Mouse (Mus musculus): ENCODE data around the gene Krt82. TPM values are rescaled to one million over a fixed set of nuclear protein-coding genes. Genes with fewer than 3 reads are reported as not detected.

The Krt82 gene
- polyA plus RNA-seq (2015; fragmentation: Nextera tagmentation; extraction: Ambion mirVana), result not detected in 2 replicates

DNA sequence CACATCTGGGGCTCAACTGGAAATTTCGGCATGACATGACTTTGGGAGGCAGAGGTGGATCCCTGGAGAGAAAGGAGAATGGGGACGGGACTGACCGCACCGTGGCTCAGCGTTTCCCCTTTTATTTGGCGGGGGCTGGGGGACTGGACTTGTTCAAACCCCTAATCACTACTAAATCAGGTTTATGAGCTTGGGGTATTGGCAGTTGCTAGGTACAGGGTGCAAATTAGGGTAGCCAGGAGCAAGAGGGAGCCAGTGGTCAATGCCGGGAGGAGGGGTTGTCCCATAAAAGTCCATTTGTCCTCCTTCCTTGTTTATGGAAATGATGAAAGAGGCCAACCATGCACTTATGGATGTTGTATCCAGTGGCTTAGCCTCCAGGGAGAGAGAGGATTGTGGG lies at the start of gene Krt82:
Krt82 (minus strand) TSS at position 101 of the 400 bp plus-strand sequence.
- Histone ChIP-seq H3K36me3 (no peaks in the 10 kb centered on the region), H3K4me1 (replicated peaks) (peaks cover 12% of the 10 kb centered on the region), H3K27me3 (replicated peaks) (peaks cover 8% of the 10 kb centered on the region; the same call in 1 of the 2 replicates), H3K4me3 (replicated peaks) (no peak within 1 kb of the TSS), H3K27ac (no peak within 1 kb of the TSS), H3K9me3 (no peaks in the 10 kb centered on the region), H3K9ac (no peak within 1 kb of the TSS), H3K4me2 (replicated peaks) (no peak within 1 kb of the TSS)
- no peak for ATAC-seq
- 81% methylated on average over 7 of the region's 7 CpGs for whole genome bisulfite sequencing

DNA sequence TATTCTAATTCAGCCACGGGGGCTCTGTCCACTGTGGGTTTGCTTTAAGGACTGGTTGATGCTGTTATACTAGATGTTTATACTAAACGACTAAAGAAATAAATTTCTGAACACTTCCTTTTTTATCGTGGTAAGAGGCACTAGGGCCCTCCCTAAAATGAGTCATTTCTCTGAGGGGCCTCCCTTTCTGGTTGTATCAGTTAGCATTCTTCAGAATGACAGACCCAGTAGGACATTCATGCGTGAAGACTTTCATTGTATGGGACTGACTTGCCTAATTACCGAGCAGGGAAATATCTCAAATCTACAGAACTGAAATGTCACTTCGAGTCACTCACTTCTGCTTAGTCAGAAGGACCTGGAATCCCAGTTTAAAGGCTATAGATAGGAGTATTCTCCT lies 48.7 kb upstream of the Krt82 start:
- H3K27me3 ChIP-seq (replicated peaks), result no peaks in the 10 kb centered on the region
- no peaks in the 10 kb centered on the region for H3K9me3 ChIP-seq
- no peak overlapping the region for H3K4me2 ChIP-seq (replicated peaks)
- WGBS, result 30% methylated on average over 6 of the region's 6 CpGs
- no peak for ATAC-seq
- no peak overlapping the region for H3K27ac ChIP-seq
- H3K36me3 ChIP-seq, result no peaks in the 10 kb centered on the region
- H3K9ac ChIP-seq, result no peak overlapping the region
- H3K4me1 ChIP-seq (replicated peaks), result no peaks in the 10 kb centered on the region; the same call in 1 of the 2 replicates
- H3K4me3 ChIP-seq (replicated peaks), result no peak overlapping the region

DNA sequence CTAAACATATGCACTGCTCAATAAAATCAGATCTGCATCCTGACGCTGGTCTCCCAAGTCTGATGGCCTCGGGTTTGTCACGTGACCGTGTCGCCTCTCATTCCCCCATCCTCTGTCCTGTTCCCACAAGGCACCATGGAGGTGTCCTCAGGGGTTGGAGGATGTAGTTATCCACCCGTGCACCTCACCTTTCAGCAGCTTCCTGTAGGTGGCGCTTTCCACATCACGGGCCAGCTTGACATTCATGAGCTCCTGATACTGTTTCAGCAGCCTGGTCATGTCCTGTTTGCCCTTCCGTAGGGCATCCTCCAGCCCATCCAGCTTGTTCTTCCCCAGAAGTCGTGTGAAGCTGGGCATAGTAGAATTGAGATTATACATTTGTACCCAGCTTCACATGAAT lies 37.7 kb upstream of the Krt82 start:
- Histone ChIP-seq H3K4me3 (replicated peaks) (no peak overlapping the region), H3K27ac (no peak overlapping the region), H3K9ac (no peak overlapping the region), H3K4me2 (replicated peaks) (no peak overlapping the region), H3K36me3 (no peaks in the 10 kb centered on the region), H3K4me1 (replicated peaks) (no peaks in the 10 kb centered on the region), H3K27me3 (replicated peaks) (no peaks in the 10 kb centered on the region), H3K9me3 (no peaks in the 10 kb centered on the region)
- no peak for ATAC-seq
- WGBS, result 80% methylated on average over 10 of the region's 10 CpGs

DNA sequence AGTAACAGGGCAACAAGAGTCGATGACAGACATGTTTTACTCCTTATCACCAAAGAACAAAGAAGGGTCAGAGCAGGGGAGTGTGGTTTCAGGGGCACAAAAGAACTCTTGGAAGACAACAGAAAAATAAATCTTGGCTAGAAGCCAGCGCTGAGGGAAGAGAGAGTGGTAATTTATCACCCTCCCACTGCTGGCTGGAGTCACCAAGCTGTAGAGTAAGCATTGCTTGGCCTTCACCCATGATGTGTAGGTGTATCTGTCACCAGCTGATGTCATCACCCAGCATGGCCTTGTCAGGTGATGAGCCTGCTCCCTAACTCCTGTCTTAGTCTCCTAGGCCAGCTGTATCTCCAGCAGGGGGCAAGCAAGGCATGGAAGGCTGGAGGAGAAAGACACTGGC lies 34.0 kb upstream of the Krt82 start:
- H3K36me3 ChIP-seq, result no peaks in the 10 kb centered on the region
- no peak overlapping the region for H3K27ac ChIP-seq
- H3K27me3 ChIP-seq (replicated peaks), result no peaks in the 10 kb centered on the region
- no peak for ATAC-seq
- no peak overlapping the region for H3K4me2 ChIP-seq (replicated peaks)
- no peaks in the 10 kb centered on the region for H3K4me1 ChIP-seq (replicated peaks)
- H3K9ac ChIP-seq, result no peak overlapping the region
- H3K9me3 ChIP-seq, result no peaks in the 10 kb centered on the region
- no peak overlapping the region for H3K4me3 ChIP-seq (replicated peaks)
- WGBS, result 35% methylated on average over 2 of the region's 2 CpGs

DNA sequence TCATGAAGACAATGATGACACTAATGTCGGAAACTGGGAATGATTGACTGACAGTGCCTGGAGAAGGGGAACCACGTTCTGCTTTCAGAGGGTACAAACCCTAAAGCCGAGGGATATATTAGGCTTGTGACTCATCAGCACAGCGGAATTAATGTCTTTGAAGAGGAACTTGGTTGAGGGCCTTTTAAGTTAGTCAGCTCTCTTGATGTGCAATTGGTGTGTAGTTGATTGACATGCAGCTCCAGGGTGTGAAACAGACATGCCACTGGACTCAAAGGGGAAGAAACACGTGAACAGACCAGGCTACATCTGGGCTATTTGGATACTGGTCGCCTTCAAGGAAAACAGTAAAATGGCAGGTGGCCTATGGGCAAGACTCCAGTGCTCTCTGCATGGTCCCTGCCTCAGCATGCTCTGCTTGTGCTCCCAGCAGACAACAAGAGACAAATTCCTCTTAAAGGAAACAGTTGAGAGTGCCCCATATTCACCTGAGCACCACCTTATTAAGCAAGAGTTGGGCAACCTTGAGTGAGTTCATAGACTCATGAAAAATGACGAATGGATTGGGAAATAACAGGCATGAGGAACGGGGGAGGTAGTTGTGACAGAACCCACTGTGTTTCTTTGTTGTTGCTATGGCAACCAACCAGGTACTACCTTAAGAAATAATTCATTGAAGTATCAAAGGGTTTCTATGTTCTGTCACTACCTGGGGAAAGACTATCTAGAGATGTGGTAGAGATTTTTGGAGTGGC lies 32.9 kb upstream of the Krt82 start:
- no peaks in the 10 kb centered on the region for H3K36me3 ChIP-seq
- no peaks in the 10 kb centered on the region for H3K4me1 ChIP-seq (replicated peaks)
- H3K4me3 ChIP-seq (replicated peaks), result no peak overlapping the region
- no peak for ATAC-seq
- WGBS, result 78% methylated on average over 8 of the region's 8 CpGs
- H3K27ac ChIP-seq, result no peak overlapping the region
- H3K27me3 ChIP-seq (replicated peaks), result no peaks in the 10 kb centered on the region
- H3K9ac ChIP-seq, result no peak overlapping the region
- H3K9me3 ChIP-seq, result no peaks in the 10 kb centered on the region
- H3K4me2 ChIP-seq (replicated peaks), result no peak overlapping the region

DNA sequence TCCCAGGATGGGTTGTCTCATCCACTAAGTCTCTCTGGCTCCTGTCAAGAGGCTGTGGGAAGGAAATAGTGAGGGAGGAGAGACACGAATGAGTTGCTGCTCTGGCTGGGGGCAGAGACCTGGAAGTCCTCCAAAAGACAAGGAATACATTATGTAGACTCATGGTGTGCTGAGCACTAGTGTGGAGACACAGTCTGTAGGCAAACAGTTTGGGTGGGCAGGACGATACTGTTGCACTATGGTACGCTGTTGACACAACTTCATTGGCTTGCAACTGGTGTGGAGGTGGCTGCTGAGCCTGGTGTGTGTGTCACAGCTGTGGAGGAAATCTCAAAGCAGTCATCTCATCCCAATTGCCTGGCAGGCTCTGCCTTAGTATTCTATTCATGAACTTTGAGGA lies 31.2 kb upstream of the Krt82 start:
- 68% methylated on average over 3 of the region's 3 CpGs for WGBS
- H3K36me3 ChIP-seq, result no peaks in the 10 kb centered on the region
- H3K4me3 ChIP-seq (replicated peaks), result no peak overlapping the region
- no peaks in the 10 kb centered on the region for H3K27me3 ChIP-seq (replicated peaks)
- no peaks in the 10 kb centered on the region for H3K9me3 ChIP-seq
- H3K9ac ChIP-seq, result no peak overlapping the region
- H3K27ac ChIP-seq, result no peak overlapping the region
- H3K4me2 ChIP-seq (replicated peaks), result no peak overlapping the region
- H3K4me1 ChIP-seq (replicated peaks), result no peaks in the 10 kb centered on the region
- no peak for ATAC-seq

DNA sequence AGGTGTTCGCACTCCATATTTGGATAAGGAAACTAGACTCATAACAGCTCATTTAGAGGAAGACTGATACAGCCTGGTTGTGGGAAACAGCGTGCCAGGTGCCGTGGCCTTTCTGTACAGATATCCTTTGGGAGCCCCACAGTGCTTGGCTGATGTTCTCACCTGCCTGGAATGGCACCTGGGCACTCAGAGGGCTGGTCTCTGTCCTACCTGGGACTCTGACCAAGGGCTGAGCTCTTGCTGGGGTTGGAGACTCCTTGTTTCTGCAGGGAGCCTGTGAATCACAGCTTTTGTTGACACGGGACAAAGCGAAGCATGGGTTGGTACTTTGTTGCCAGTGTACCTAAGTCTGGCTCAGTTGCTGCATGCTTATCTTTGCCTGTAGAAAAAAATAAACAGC lies 25.0 kb upstream of the Krt82 start:
- H3K9me3 ChIP-seq, result no peaks in the 10 kb centered on the region
- no peak overlapping the region for H3K9ac ChIP-seq
- no peaks in the 10 kb centered on the region for H3K36me3 ChIP-seq
- H3K4me3 ChIP-seq (replicated peaks), result no peak overlapping the region
- no peaks in the 10 kb centered on the region for H3K4me1 ChIP-seq (replicated peaks)
- H3K27me3 ChIP-seq (replicated peaks), result no peaks in the 10 kb centered on the region
- no peak overlapping the region for H3K4me2 ChIP-seq (replicated peaks)
- ATAC-seq, result no peak
- WGBS, result 80% methylated on average over 5 of the region's 5 CpGs
- no peak overlapping the region for H3K27ac ChIP-seq

DNA sequence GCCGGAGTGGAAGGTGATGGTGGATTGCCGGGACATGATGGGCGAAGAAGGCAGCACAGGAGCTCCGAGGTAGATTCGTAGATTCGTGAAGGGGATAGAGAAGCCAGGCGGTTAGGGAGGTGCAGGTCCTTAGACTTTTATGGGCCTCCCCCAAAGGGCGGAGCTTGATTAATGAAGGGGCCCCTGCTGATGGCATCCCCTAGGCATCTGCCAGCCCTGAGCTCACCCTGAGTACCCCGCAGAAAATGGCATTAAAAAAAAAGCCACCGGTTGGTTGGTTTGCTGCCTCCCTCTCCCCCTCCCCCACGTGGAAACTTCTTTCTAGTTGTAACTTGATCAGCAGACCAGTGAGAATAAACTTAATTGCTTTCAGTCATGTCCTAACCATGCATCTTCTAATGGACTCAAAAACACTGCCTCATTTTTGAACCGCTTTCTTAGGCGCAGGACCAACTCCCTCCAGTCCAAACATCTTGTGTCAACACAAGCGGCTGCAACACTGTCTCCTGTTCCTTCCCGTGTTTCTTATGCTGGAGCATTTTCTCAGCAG lies 23.4 kb upstream of the Krt82 start, which contains the start of gene Krt75:
Krt75 (minus strand) TSS at position 109 of the 550 bp plus-strand sequence.
- H3K4me1 ChIP-seq (replicated peaks), result no peaks in the 10 kb centered on the region
- H3K4me2 ChIP-seq (replicated peaks), result no peak within 1 kb of the TSS
- no peak within 1 kb of the TSS for H3K27ac ChIP-seq
- 57% methylated on average over 15 of the region's 15 CpGs for WGBS
- H3K27me3 ChIP-seq (replicated peaks), result no peaks in the 10 kb centered on the region
- no peaks in the 10 kb centered on the region for H3K36me3 ChIP-seq
- H3K4me3 ChIP-seq (replicated peaks), result no peak within 1 kb of the TSS
- H3K9ac ChIP-seq, result no peak within 1 kb of the TSS
- H3K9me3 ChIP-seq, result no peaks in the 10 kb centered on the region
- no peak for ATAC-seq

DNA sequence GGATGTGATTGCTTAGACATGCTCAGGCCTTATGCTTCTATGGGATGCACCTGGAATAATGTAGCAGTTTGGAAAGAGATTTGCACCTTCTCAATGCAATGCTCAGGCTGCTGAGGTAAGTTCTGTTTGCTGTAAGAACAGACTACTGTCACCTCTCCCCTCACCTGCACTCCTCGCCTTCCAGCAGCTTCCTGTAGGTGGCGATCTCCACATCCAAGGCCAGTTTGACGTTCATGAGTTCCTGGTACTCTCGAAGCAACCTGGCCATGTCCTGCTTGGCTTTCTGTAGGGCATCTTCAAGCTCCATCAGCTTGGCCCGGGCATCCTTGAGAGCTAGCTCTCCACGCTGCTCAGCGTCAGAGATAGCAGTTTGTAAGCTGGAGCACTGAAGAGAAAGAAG lies 17.3 kb upstream of the Krt82 start:
- ATAC-seq, result no peak
- no peak overlapping the region for H3K9ac ChIP-seq
- WGBS, result 49% methylated on average over 7 of the region's 7 CpGs
- no peaks in the 10 kb centered on the region for H3K9me3 ChIP-seq
- H3K4me2 ChIP-seq (replicated peaks), result no peak overlapping the region
- no peaks in the 10 kb centered on the region; the same call in 1 of the 2 replicates for H3K27me3 ChIP-seq (replicated peaks)
- no peaks in the 10 kb centered on the region for H3K4me1 ChIP-seq (replicated peaks)
- no peak overlapping the region for H3K4me3 ChIP-seq (replicated peaks)
- H3K27ac ChIP-seq, result no peak overlapping the region
- no peaks in the 10 kb centered on the region for H3K36me3 ChIP-seq

DNA sequence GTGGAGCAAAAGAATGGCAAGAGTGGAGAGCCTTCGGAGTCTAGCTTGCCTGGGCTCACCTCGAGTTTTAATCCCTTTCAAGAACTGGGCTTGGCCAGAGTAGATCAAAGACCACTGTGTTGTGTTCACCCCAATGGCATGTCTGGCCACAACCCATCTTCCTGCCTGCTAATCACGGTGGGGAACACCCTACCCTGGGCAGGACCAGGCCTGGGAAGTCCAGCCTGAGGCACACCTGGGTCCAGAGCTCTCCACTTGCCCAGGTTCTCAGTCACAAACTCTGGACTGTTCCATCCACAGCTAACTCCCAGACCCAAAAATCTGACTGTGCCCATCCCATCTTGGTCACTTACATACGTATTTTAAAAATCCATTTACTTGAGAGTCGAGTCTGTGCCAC lies 12.4 kb upstream of the Krt82 start, which contains the start of gene Krt90:
Krt90 (minus strand) TSS at position 101 of the 400 bp plus-strand sequence.
- Histone ChIP-seq H3K4me1 (replicated peaks) (0 out of 2 replicates have a peak, but pooled peaks cover 2% of the 10 kb centered on the region), H3K27me3 (replicated peaks) (no peaks in the 10 kb centered on the region; the same call in 1 of the 2 replicates), H3K4me2 (replicated peaks) (no peak within 1 kb of the TSS), H3K9ac (no peak within 1 kb of the TSS), H3K27ac (no peak within 1 kb of the TSS), H3K4me3 (replicated peaks) (no peak within 1 kb of the TSS), H3K9me3 (no peaks in the 10 kb centered on the region), H3K36me3 (no peaks in the 10 kb centered on the region)
- no peak for ATAC-seq
- WGBS, result 77% methylated on average over 5 of the region's 5 CpGs

DNA sequence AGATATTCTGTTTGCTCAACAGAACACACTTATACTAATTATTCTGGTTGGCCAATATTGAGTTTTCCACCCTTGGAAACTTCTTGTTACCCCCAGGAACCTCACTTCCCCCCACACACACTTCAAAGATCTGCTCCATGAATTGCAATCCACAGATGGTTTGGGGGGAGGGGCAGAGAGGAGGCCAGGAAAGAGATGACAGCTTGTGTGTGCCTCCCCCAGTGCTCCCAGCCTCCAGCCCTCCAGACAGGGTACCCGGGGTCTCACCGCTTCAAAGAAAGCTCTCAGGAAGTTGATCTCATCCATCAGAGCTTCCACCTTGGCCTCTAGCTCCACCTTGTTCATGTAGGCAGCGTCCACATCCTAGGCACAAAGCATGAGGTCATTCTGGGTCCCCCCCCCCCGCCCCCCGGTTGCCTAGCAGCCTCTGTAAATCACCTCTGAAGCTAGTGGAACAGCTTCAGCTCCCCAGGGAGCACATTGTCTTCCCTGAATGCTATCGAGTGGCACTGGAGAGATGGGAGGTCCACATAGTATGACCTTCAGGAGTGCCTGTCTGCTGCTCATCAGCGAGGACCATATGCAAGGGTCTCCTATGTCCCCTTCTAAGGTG lies 7.7 kb upstream of the Krt82 start:
- WGBS, result 10% methylated on average over 7 of the region's 7 CpGs
- H3K27me3 ChIP-seq (replicated peaks), result no peaks in the 10 kb centered on the region
- no peak overlapping the region for H3K27ac ChIP-seq
- H3K36me3 ChIP-seq, result no peaks in the 10 kb centered on the region
- H3K4me3 ChIP-seq (replicated peaks), result no peak overlapping the region
- ATAC-seq, result no peak
- no peaks in the 10 kb centered on the region for H3K9me3 ChIP-seq
- H3K4me1 ChIP-seq (replicated peaks), result peaks cover 5% of the 10 kb centered on the region
- H3K4me2 ChIP-seq (replicated peaks), result no peak overlapping the region
- no peak overlapping the region for H3K9ac ChIP-seq

DNA sequence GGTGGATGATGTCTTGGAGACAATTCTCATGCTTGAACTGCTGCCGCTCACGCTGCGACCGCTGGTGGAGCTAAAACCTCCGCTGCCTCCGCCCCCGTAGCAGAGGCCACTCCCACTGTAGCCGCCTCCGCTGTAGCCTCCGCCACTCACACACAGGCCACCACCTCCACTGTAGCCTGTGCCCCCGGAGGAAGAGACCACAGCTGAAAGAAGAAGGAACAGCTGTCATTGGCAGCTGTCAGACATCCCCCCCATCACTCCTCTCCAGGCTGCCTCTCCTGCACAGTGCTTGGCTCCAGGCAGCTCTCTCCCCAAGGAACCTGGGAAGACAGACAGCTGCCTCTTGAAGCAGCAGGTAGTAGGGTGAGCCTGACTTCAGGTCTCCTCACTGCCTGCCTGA lies 2.7 kb upstream of the Krt82 start:
- 0% methylated on average over 11 of the region's 11 CpGs for WGBS
- no peak overlapping the region for H3K4me3 ChIP-seq (replicated peaks)
- no peaks in the 10 kb centered on the region for H3K9me3 ChIP-seq
- peaks cover 13% of the 10 kb centered on the region for H3K4me1 ChIP-seq (replicated peaks)
- H3K27ac ChIP-seq, result no peak overlapping the region
- H3K36me3 ChIP-seq, result no peaks in the 10 kb centered on the region
- peaks cover 8% of the 10 kb centered on the region; the same call in 1 of the 2 replicates for H3K27me3 ChIP-seq (replicated peaks)
- peak; percentile 74 for ATAC-seq
- H3K4me2 ChIP-seq (replicated peaks), result peak overlapping the region; percentile 49
- H3K9ac ChIP-seq, result no peak overlapping the region

Measured in intestine, embryonic 15.5 days (tissue).